Mouse (Mus musculus) lung, embryonic 16.5 days (tissue): ENCODE data around the gene Lpar5. TPM values are rescaled to one million over a fixed set of nuclear protein-coding genes. Genes with fewer than 3 reads are reported as not detected.
"Not testable (repeated sequence)": the region's sequence is repeated elsewhere in the genome, so short reads cannot be mapped to it uniquely, and the experiment has no call there.

Experiments
- ATAC-seq: fragments of 200-750 bp; cut with Nextera tagmentation; 2 replicates; pipeline ENCODE4 v1.8.0; 2017; ENCODE audit warnings: low read depth, mild to moderate bottlenecking, moderate library complexity
- H3K27ac ChIP-seq: fragments of 300-500 bp; sonication (generic); 2 replicates; pipeline ENCODE4 v1.5.1; 2014; ENCODE audit warnings: mild to moderate bottlenecking, control low read depth, low read length
- H3K27me3 ChIP-seq: fragments of 300-500 bp; sonication (generic); 2 replicates; pipeline ENCODE4 v1.6.1; 2014; ENCODE audit warnings: low read depth, low read length, mixed read lengths; ENCODE audit not compliant: control insufficient read depth, insufficient read depth
- H3K36me3 ChIP-seq: fragments of 300-500 bp; sonication (generic); 2 replicates; pipeline ENCODE4 v1.6.1; 2014; ENCODE audit warnings: low read length; ENCODE audit not compliant: control insufficient read depth, insufficient read depth
- H3K4me1 ChIP-seq: fragments of 300-500 bp; sonication (generic); replicated peaks from 2 replicates; pipeline ENCODE4 v1.6.1; 2014; ENCODE audit warnings: low read length, mixed read lengths; ENCODE audit not compliant: control insufficient read depth, insufficient read depth
- H3K4me2 ChIP-seq: fragments of 300-500 bp; sonication (generic); 2 replicates; pipeline ENCODE4 v1.6.1; 2014; ENCODE audit warnings: low read depth, low read length, control low read depth
- H3K4me3 ChIP-seq: fragments of 300-500 bp; sonication (generic); 2 replicates; pipeline ENCODE4 v1.5.1; 2014; ENCODE audit warnings: mild to moderate bottlenecking, low read length, control low read depth
- H3K9ac ChIP-seq: fragments of 300-500 bp; sonication (generic); 2 replicates; pipeline ENCODE4 v1.6.1; 2014; ENCODE audit warnings: low read length, control low read depth
- H3K9me3 ChIP-seq: fragments of 300-500 bp; sonication (generic); 2 replicates; pipeline ENCODE4 v1.6.1; 2016; ENCODE audit warnings: low read length; ENCODE audit not compliant: control insufficient read depth
- WGBS: fragments of 180-500 bp; shearing (Covaris S2); extraction: QIAGEN DNeasy Blood & Tissue Kit; methylation state at CpG from one replicate; pipeline ENCODE4 v1.1.7; 2014; 5-methylcytosine and 5-hydroxymethylcytosine counted together
- polyA plus RNA-seq: library from polyadenylated mRNA; unstranded; fragments of >200 nt; fragmentation: Nextera tagmentation; extraction: Ambion mirVana; gene quantifications from 2 replicates; pipeline ENCODE4 v1.2.1, GENCODE M21; 2015

Lpar5 gene
- polyA plus RNA-seq, 1 experiment from 2014 or later = 0.49 TPM

GRCm38 (mm10) chr6:125046691-125047090 lies 21.0 kb upstream of the Lpar5 start:
- peak; percentile 66 for ATAC-seq
- Histone ChIP-seq H3K4me1 (no peaks in the 10 kb centered on the region), H3K4me2 (no peak overlapping the region), H3K27me3 (no peaks in the 10 kb centered on the region), H3K9ac (no peak overlapping the region), H3K9me3 (no peaks in the 10 kb centered on the region), H3K4me3 (no peak overlapping the region), H3K27ac (no peak overlapping the region), H3K36me3 (peaks cover 34% of the 10 kb centered on the region)
- WGBS = 34% methylated on average over 5 of the region's 5 CpGs

GRCm38 (mm10) chr6:125049678-125050077 lies 18.0 kb upstream of the Lpar5 start, which contains the start of gene Acrbp:
Acrbp (plus strand) TSS chr6:125049689.
- H3K4me2 ChIP-seq = no peak within 1 kb of the TSS
- 42% methylated on average over 20 of the region's 20 CpGs for WGBS
- no peak within 1 kb of the TSS for H3K4me3 ChIP-seq
- no peaks in the 10 kb centered on the region for H3K27me3 ChIP-seq
- H3K9ac ChIP-seq = no peak within 1 kb of the TSS
- H3K9me3 ChIP-seq = no peaks in the 10 kb centered on the region
- H3K4me1 ChIP-seq = no peaks in the 10 kb centered on the region
- peaks cover 38% of the 10 kb centered on the region for H3K36me3 ChIP-seq
- no peak for ATAC-seq
- no peak within 1 kb of the TSS for H3K27ac ChIP-seq

GRCm38 (mm10) chr6:125051237-125051636 lies 16.5 kb upstream of the Lpar5 start:
- Histone ChIP-seq H3K9me3 (no peaks in the 10 kb centered on the region), H3K9ac (no peak overlapping the region), H3K4me2 (no peak overlapping the region), H3K36me3 (peaks cover 30% of the 10 kb centered on the region), H3K27ac (no peak overlapping the region), H3K4me1 (no peaks in the 10 kb centered on the region), H3K27me3 (no peaks in the 10 kb centered on the region), H3K4me3 (no peak overlapping the region)
- WGBS = 61% methylated on average over 5 of the region's 5 CpGs
- no peak for ATAC-seq

GRCm38 (mm10) chr6:125061493-125061892 lies 6.2 kb upstream of the Lpar5 start:
- H3K4me1 ChIP-seq = peaks cover 2% of the 10 kb centered on the region; the same call in 1 of the 2 replicates
- H3K4me2 ChIP-seq = no peak overlapping the region
- H3K27me3 ChIP-seq = no peaks in the 10 kb centered on the region
- no peaks in the 10 kb centered on the region for H3K36me3 ChIP-seq
- H3K9ac ChIP-seq = no peak overlapping the region; the same call in 1 of the 2 replicates
- ATAC-seq = peak; percentile 59; the same call in 1 of the 2 replicates
- H3K27ac ChIP-seq = no peak overlapping the region
- H3K9me3 ChIP-seq = no peaks in the 10 kb centered on the region
- H3K4me3 ChIP-seq = no peak overlapping the region
- WGBS = 17% methylated on average over 6 of the region's 6 CpGs

GRCm38 (mm10) chr6:125062511-125062910 lies 5.2 kb upstream of the Lpar5 start:
- Histone ChIP-seq H3K36me3 (no peaks in the 10 kb centered on the region), H3K27me3 (no peaks in the 10 kb centered on the region), H3K27ac (no peak overlapping the region), H3K4me3 (no peak overlapping the region), H3K4me2 (no peak overlapping the region), H3K9ac (no peak overlapping the region), H3K9me3 (no peaks in the 10 kb centered on the region), H3K4me1 (peaks cover 2% of the 10 kb centered on the region; the same call in 1 of the 2 replicates)
- no peak for ATAC-seq
- WGBS = 74% methylated on average over 5 of the region's 5 CpGs

- H3K27ac ChIP-seq = no peak overlapping the region
Observed at GRCm38 (mm10) chr6:125063906-125064305, 3.8 kb upstream of the Lpar5 start.

GRCm38 (mm10) chr6:125065223-125065622 lies 2.5 kb upstream of the Lpar5 start:
- not testable (repeated sequence) for H3K36me3 ChIP-seq, H3K4me3 ChIP-seq, H3K4me2 ChIP-seq, H3K9ac ChIP-seq, H3K9me3 ChIP-seq, ATAC-seq, H3K27me3 ChIP-seq, H3K27ac ChIP-seq, H3K4me1 ChIP-seq
- WGBS = no CpG with 5 or more reads among the region's 1 CpGs

More at GRCm38 (mm10) chr6:125063906-125064305, 3.8 kb upstream of the Lpar5 start:
- 76% methylated on average over 6 of the region's 6 CpGs for WGBS
- no peak overlapping the region for H3K9ac ChIP-seq
- ATAC-seq = no peak
- no peaks in the 10 kb centered on the region for H3K9me3 ChIP-seq
- H3K4me1 ChIP-seq = peaks cover 2% of the 10 kb centered on the region; the same call in 1 of the 2 replicates
- no peak overlapping the region for H3K4me2 ChIP-seq
- no peaks in the 10 kb centered on the region for H3K36me3 ChIP-seq
- H3K27me3 ChIP-seq = no peaks in the 10 kb centered on the region
- H3K4me3 ChIP-seq = no peak overlapping the region

GRCm38 (mm10) chr6:125071170-125071895 lies 3.6 kb downstream of the Lpar5 start:
- Histone ChIP-seq H3K9me3 (no peaks in the 10 kb centered on the region), H3K27me3 (no peaks in the 10 kb centered on the region), H3K27ac (peak overlapping the region; percentile 54; the same call in 1 of the 2 replicates), H3K4me2 (no peak overlapping the region), H3K9ac (no peak overlapping the region), H3K36me3 (no peaks in the 10 kb centered on the region), H3K4me1 (peaks cover 9% of the 10 kb centered on the region), H3K4me3 (no peak overlapping the region)
- WGBS = 81% methylated on average over 18 of the region's 18 CpGs
- peak; percentile 31; the same call in 1 of the 2 replicates for ATAC-seq

GRCm38 (mm10) chr6:125071896-125072279 lies 4.2 kb downstream of the Lpar5 start:
- 15% methylated on average over 2 of the region's 2 CpGs for WGBS
- H3K27ac ChIP-seq = peak overlapping the region; percentile 54; the same call in 1 of the 2 replicates
- peaks cover 9% of the 10 kb centered on the region for H3K4me1 ChIP-seq
- no peak overlapping the region for H3K4me2 ChIP-seq
- ATAC-seq = peak; percentile 60
- H3K9ac ChIP-seq = no peak overlapping the region
- no peaks in the 10 kb centered on the region for H3K27me3 ChIP-seq
- no peaks in the 10 kb centered on the region for H3K36me3 ChIP-seq
- no peaks in the 10 kb centered on the region for H3K9me3 ChIP-seq
- H3K4me3 ChIP-seq = no peak overlapping the region
